Mouse (Mus musculus): Measurements from ENCODE around the gene Fgfr2.

The Fgfr2 gene

GRCm38 (mm10) chr7:130386308-130386707 is 2736.8 kb downstream of the Fgfr2 start:
- no peak for DNase-seq (ENCODE audit: extremely low spot score, low read depth, low spot score)

- no peak for DNase-seq (ENCODE audit: extremely low spot score, low read depth, low spot score)
Measured at GRCm38 (mm10) chr7:130385732-130386294, 2737.3 kb downstream of the Fgfr2 start.

GRCm38 (mm10) chr7:130382126-130382525 is 2741.0 kb downstream of the Fgfr2 start:
- DNase-seq (ENCODE audit: extremely low spot score, low read depth, low spot score): no peak

- no peak for DNase-seq (ENCODE audit: extremely low spot score, low read depth, low spot score)
Measured at GRCm38 (mm10) chr7:130381387-130381951, 2741.7 kb downstream of the Fgfr2 start.

- DNase-seq (ENCODE audit: extremely low spot score, low read depth, low spot score): no peak
Measured at GRCm38 (mm10) chr7:130380769-130381355, 2742.3 kb downstream of the Fgfr2 start.

DNA sequence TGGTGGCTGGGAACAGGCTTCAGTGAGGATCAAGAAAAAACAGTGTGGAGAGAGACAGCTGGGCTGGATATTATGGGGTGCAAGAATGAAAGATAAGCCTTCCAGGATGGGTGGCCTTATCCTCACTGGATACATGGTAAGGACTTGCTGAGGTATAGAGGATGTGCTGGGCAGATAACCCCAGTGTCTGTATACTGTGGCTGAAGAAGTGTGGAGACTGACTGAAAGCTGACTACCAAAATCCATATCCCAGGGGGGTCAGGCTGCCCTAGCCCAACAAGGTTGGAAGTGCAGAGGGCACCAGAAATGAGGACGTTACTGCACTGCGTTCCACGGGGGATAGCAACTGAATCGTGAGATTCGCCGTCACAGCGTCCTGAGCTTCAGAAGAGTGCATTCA is 2742.8 kb downstream of the Fgfr2 start:
- DNase-seq (ENCODE audit: extremely low spot score, low read depth, low spot score): no peak

DNA sequence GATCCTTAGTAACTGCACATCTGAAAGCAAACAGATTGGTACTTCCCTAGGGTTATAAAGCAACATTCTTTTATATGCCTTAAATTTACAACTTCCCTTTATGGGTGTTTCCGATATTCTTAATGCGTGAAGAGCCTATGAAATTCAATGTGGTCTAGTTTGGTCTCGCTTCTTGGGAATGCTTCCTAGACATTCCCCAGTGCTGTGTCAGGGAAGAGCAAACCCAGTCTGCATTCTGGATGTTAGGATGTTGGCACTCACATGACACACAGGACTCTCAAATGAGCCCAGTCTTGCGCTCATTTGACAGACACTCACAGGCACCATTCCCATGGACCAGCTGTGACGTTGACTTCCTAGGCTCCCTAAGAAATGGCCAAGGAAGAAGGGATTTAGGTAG is 2743.3 kb downstream of the Fgfr2 start:
- DNase-seq (ENCODE audit: extremely low spot score, low read depth, low spot score): no peak

DNA sequence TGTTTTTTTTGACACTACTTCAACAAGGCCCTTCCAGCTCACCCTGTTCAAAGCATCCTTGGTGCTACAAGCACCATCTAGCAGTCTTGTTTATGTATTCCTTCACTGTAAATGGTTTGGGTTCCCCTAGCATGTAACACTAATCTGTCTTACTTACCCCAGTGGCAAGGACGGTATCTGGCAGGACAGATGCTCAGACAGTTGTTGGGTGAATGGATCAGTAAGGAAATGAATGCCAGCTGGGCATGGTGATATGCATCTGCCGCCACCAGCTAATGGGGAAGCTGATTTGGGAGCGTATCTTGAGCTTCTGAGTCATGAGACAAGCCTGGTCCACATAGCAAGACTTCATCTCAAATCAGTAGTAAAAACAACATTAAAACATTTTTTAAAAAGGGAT is 2744.8 kb downstream of the Fgfr2 start:
- DNase-seq (ENCODE audit: extremely low spot score, low read depth, low spot score): no peak

DNA sequence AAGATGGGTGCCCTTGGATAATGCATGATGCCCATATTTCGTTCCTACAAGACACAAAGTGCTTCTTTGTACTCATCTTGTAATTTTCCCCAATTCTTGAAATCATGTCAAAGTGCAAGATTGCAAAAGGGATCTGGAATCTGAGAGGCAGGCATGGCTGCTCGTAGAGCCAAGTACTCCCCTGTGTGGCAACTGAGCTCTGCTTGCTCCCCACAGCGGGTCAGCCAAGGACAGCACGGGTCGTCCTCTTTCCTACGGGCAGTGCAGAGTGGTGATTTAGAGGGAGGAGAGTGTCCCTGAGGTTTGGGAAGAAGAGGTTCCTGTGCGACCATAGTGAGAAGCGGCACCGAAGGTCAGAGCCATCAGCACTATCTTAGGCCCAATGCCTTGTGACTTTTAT is 2748.8 kb downstream of the Fgfr2 start:
- DNase-seq (ENCODE audit: extremely low spot score, low read depth, low spot score): no peak

DNA sequence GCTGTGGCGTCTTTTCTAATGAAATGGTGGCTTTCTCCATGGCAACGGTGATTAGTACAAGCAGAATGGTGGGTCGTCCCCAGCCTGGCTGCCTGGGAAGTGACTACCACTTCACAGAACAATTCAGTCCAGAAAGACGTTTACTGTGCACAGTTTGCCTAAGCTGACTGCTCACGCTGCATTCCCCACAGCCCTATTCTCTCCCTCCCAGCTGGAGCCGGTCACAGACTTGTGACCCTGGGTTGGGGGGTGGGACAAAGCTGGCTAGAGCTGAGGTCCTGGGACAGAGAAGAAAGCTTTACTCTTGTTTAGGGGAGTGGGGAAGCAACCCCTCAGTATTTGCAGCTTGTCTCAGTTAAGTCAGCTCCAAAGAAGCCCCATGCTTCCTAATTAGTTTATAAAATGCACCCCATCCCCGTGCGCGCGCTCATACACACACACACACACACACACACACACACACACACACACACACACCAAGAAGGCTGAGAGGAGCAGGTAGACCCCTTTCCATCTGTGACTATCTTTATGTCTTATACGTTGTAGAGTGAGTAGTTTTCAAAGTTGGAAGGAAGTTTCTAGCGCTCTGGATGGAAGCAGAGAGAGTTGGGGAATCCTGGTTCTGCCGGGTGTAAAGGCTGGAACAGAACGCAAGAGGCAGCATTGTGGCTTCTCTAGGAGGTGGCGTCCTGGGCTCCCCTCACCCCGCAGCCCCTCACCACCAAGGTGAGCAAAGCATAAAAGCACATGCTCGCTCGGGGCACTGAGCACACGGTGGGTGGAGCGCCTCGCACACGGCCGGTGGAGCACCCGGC is 2754.1 kb downstream of the Fgfr2 start:
- DNase-seq (ENCODE audit: extremely low spot score, low read depth, low spot score): no peak

GRCm38 (mm10) chr7:130368036-130368826 is 2754.9 kb downstream of the Fgfr2 start:
- no peak for DNase-seq (ENCODE audit: extremely low spot score, low read depth, low spot score)

GRCm38 (mm10) chr7:130367222-130368035 is 2755.7 kb downstream of the Fgfr2 start:
- no peak for DNase-seq (ENCODE audit: extremely low spot score, low read depth, low spot score)

DNA sequence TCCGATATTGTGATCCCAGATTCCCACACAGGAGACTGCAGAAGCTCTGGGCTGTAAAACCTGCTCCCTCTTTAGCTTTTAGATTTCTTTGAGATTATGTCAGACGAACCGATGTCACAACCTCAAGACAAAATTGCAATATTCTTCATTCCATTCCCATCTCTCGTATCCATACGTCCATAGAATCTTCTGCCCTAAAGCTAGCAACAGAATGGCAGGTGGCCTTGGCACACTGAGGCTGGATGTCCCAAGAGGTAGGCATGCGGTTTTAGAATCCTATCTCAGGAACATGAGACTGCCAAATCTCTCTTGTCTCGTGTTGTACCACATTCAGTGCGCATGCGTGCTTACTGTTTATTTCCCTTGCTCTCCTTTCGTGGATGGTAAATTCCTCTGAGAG is 2757.4 kb downstream of the Fgfr2 start:
- no peak for DNase-seq (ENCODE audit: extremely low spot score, low read depth, low spot score)

GRCm38 (mm10) chr7:130340412-130341152 is 2782.6 kb downstream of the Fgfr2 start:
- no peak for DNase-seq (ENCODE audit: extremely low spot score, low read depth, low spot score)

- DNase-seq (ENCODE audit: extremely low spot score, low read depth, low spot score): no peak
Measured at GRCm38 (mm10) chr7:130337601-130338000, 2785.5 kb downstream of the Fgfr2 start.

GRCm38 (mm10) chr7:130335440-130336051 is 2787.6 kb downstream of the Fgfr2 start:
- no peak for DNase-seq (ENCODE audit: extremely low spot score, low read depth, low spot score)

GRCm38 (mm10) chr7:130332515-130333220 is 2790.5 kb downstream of the Fgfr2 start:
- DNase-seq (ENCODE audit: extremely low spot score, low read depth, low spot score): no peak

- DNase-seq (ENCODE audit: extremely low spot score, low read depth, low spot score): no peak
Measured at GRCm38 (mm10) chr7:130327603-130328365, 2795.4 kb downstream of the Fgfr2 start.
